Mouse (Mus musculus) stomach, embryonic 15.5 days (tissue): ENCODE data around the gene Qrich2. TPM values are rescaled to one million over a fixed set of nuclear protein-coding genes. Genes with fewer than 3 reads are reported as not detected.
A peak's percentile ranks its signal among the peaks of the same experiment; 100 is the strongest.

Source experiments
- ATAC-seq: fragments of 200-750 bp; cut with Nextera tagmentation; 2 replicates; pipeline ENCODE4 v1.8.0; 2017; ENCODE audit warnings: low read depth, moderate number of reproducible peaks, moderate TSS enrichment; ENCODE audit not compliant: insufficient read depth, low FRiP score
- H3K27ac ChIP-seq: fragments of 300-500 bp; sonication (generic); 2 replicates; pipeline ENCODE4 v1.5.1; 2015; ENCODE audit warnings: mild to moderate bottlenecking, inconsistent platforms
- H3K27me3 ChIP-seq: fragments of 300-500 bp; sonication (generic); replicated peaks from 2 replicates; pipeline ENCODE4 v1.6.1; 2015; ENCODE audit warnings: inconsistent platforms
- H3K36me3 ChIP-seq: fragments of 300-500 bp; sonication (generic); 2 replicates; pipeline ENCODE4 v1.6.1; 2015; ENCODE audit warnings: inconsistent platforms
- H3K4me1 ChIP-seq: fragments of 300-500 bp; sonication (generic); 2 replicates; pipeline ENCODE4 v1.6.1; 2015; ENCODE audit warnings: inconsistent platforms
- H3K4me2 ChIP-seq: fragments of 300-500 bp; sonication (generic); 2 replicates; pipeline ENCODE4 v1.6.1; 2015; ENCODE audit warnings: mild to moderate bottlenecking, inconsistent platforms
- H3K4me3 ChIP-seq: fragments of 300-500 bp; sonication (generic); replicated peaks from 2 replicates; pipeline ENCODE4 v1.5.1; 2015; ENCODE audit warnings: inconsistent platforms
- H3K9ac ChIP-seq: fragments of 300-500 bp; sonication (generic); 2 replicates; pipeline ENCODE4 v1.6.1; 2015; ENCODE audit warnings: inconsistent platforms
- H3K9me3 ChIP-seq: fragments of 300-500 bp; sonication (generic); 2 replicates; pipeline ENCODE4 v1.6.1; 2016; ENCODE audit warnings: inconsistent platforms
- WGBS: fragments of 180-500 bp; shearing (Covaris S2); methylation state at CpG from one replicate; pipeline ENCODE4 v1.1.7; 2015; 5-methylcytosine and 5-hydroxymethylcytosine counted together
- polyA plus RNA-seq: library from polyadenylated mRNA; unstranded; fragments of >200 nt; fragmentation: Nextera tagmentation; extraction: Ambion mirVana; gene quantifications from 2 replicates; pipeline ENCODE4 v1.2.1, GENCODE M21; 2015

Qrich2 gene
- polyA plus RNA-seq, 1 experiment from 2014 or later = 0.50 TPM

DNA sequence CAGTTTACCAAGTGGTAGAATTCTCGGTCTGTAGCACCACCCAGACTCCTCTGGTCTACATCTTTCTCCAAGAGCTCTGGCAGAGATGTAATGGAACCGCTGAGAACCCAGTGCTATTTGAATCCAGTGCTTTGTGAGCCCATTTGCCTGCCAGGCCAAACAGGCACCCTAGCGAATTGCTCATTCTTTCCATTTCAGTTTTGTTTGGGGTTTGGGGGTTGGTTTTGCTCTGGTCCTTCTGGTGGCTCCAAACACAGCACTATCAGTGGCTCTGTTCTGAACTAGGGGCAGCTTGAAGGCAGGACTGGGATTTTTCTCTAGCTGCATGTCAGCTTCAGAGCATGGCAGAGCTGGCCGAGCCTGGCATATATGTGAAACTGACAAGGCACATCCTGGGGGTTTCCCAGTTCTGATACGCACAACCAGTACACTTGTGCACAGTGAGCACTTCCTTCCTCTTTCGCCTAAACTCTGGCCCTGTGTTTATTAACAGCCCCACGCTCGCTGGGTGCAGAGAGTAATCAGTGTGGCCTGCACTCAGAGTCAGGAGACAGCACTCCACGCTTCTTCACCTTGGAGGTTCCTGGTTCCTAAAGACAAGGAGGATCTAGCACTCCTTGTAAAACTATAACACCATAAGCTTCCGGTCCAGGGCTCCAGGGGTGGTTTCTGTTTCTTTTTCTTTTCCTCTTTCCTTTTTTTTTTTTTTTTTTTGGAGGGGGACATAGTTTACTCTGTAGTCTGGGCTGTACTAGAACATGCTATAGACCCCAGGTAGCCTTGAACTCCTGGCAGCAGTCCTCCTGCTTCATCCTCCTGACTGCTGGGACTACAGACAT is 42.0 kb downstream of the Qrich2 start:
- Histone ChIP-seq H3K9ac (no peak overlapping the region), H3K27me3 (no peaks in the 10 kb centered on the region), H3K4me1 (peaks cover 1% of the 10 kb centered on the region; the same call in 1 of the 2 replicates), H3K4me2 (no peak overlapping the region), H3K4me3 (no peak overlapping the region), H3K27ac (peak overlapping the region; percentile 21; the same call in 1 of the 2 replicates), H3K36me3 (no peaks in the 10 kb centered on the region), H3K9me3 (no peaks in the 10 kb centered on the region)
- no peak for ATAC-seq
- 65% methylated on average over 10 of the region's 10 CpGs for WGBS

DNA sequence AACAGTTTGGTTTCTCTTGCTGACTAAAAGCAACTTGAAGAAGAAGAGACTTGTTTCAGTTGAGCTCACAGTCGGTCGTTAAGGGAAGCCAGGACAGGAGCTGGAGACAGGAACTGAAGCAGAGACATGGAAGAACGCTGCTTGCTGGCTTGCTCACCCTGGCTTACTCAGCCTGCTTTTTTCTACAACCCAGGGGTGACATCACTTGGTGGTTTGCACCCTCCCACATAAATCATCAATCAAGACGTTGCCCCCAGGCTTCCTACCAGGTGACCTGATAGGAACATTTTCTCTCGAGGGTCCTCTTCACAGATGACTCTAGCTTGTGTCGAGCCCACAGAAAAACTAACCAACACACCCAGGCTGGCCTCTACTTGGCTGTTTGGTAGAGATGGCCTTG is 42.8 kb downstream of the Qrich2 start:
- WGBS = 75% methylated on average over 6 of the region's 6 CpGs
- no peak overlapping the region for H3K4me2 ChIP-seq
- H3K27me3 ChIP-seq = no peaks in the 10 kb centered on the region
- H3K27ac ChIP-seq = no peak overlapping the region
- H3K4me3 ChIP-seq = no peak overlapping the region
- H3K9ac ChIP-seq = no peak overlapping the region
- H3K4me1 ChIP-seq = peaks cover 8% of the 10 kb centered on the region; the same call in 1 of the 2 replicates
- H3K36me3 ChIP-seq = no peaks in the 10 kb centered on the region
- H3K9me3 ChIP-seq = no peaks in the 10 kb centered on the region
- no peak for ATAC-seq

- no peak for ATAC-seq
- peaks cover 9% of the 10 kb centered on the region; the same call in 1 of the 2 replicates for H3K4me1 ChIP-seq
- no peak overlapping the region for H3K27ac ChIP-seq
- H3K9ac ChIP-seq = no peak overlapping the region
- WGBS = 91% methylated on average over 2 of the region's 2 CpGs
- H3K27me3 ChIP-seq = no peaks in the 10 kb centered on the region
- H3K4me2 ChIP-seq = no peak overlapping the region
- no peak overlapping the region for H3K4me3 ChIP-seq
- H3K9me3 ChIP-seq = no peaks in the 10 kb centered on the region
- no peaks in the 10 kb centered on the region for H3K36me3 ChIP-seq
Observed at GRCm38 (mm10) chr11:116422562-116422961, 43.5 kb downstream of the Qrich2 start.

DNA sequence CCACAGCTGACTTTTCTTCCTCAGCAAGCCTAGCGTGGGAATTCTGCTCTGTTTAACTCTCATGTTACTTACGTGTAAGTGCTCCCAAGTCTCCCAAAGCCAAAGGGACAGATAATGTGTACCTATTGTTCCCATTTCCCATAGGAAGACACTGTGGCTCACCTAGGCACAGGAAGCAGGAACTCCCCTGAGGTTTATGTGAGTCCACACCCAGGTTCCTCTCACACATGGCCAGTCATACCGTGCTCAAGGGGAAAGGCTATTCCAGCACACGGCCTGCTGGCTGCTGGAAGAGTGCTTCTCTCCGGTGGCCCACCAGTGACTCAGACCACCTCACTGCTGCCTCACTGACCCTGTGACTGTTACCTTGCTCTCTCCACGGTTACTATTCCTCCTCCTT is 44.9 kb downstream of the Qrich2 start:
- WGBS = 65% methylated on average over 6 of the region's 6 CpGs
- H3K9me3 ChIP-seq = no peaks in the 10 kb centered on the region
- ATAC-seq = no peak

GRCm38 (mm10) chr11:116418841-116419462 is 47.1 kb downstream of the Qrich2 start:
- no peak overlapping the region for H3K9ac ChIP-seq
- ATAC-seq = no peak

More for the DNA sequence above, 44.9 kb downstream of the Qrich2 start:
- no peak overlapping the region for H3K4me3 ChIP-seq
- no peaks in the 10 kb centered on the region for H3K36me3 ChIP-seq
- H3K27me3 ChIP-seq = no peaks in the 10 kb centered on the region
- no peak overlapping the region for H3K9ac ChIP-seq
- peaks cover 13% of the 10 kb centered on the region; the same call in 1 of the 2 replicates for H3K4me1 ChIP-seq
- no peak overlapping the region for H3K27ac ChIP-seq
- no peak overlapping the region for H3K4me2 ChIP-seq

GRCm38 (mm10) chr11:116418194-116418840 is 47.7 kb downstream of the Qrich2 start:
- Histone ChIP-seq H3K9me3 (no peaks in the 10 kb centered on the region), H3K4me3 (no peak overlapping the region), H3K4me1 (peaks cover 16% of the 10 kb centered on the region; the same call in 1 of the 2 replicates), H3K4me2 (no peak overlapping the region), H3K27me3 (no peaks in the 10 kb centered on the region), H3K9ac (no peak overlapping the region), H3K27ac (peak overlapping the region; percentile 54), H3K36me3 (no peaks in the 10 kb centered on the region)
- ATAC-seq = 0 out of 2 replicates have a peak, but pooled peaks have one; percentile 21
- 7% methylated on average over 2 of the region's 2 CpGs for WGBS

More at GRCm38 (mm10) chr11:116418841-116419462, 47.1 kb downstream of the Qrich2 start:
- no peaks in the 10 kb centered on the region for H3K9me3 ChIP-seq
- H3K27me3 ChIP-seq = no peaks in the 10 kb centered on the region
- peak overlapping the region; percentile 54 for H3K27ac ChIP-seq
- H3K4me3 ChIP-seq = no peak overlapping the region
- H3K36me3 ChIP-seq = no peaks in the 10 kb centered on the region
- H3K4me1 ChIP-seq = peaks cover 13% of the 10 kb centered on the region; the same call in 1 of the 2 replicates
- H3K4me2 ChIP-seq = no peak overlapping the region
- WGBS = 60% methylated on average over 6 of the region's 6 CpGs

DNA sequence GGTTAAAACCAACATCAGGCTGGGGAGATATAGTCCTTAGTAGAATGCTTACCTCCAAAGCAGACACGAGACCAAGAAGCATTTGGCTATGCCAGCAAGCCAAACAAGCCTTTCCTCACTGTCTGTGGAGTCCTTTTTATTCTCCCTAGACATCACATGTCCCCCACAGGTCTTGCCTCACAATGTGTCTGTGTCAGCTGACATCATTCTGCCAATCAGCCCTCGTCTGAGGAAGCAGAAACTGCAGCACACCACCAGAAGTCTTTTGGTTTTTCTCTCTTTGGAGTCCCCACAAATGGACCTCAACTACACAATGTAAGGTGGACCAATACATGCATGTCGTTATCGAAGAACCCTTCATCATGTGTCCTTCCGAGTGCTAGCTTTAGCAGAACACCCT is 49.0 kb downstream of the Qrich2 start:
- no peaks in the 10 kb centered on the region for H3K9me3 ChIP-seq
- no peaks in the 10 kb centered on the region for H3K27me3 ChIP-seq
- WGBS = 93% methylated on average over 5 of the region's 5 CpGs
- ATAC-seq = no peak
- H3K36me3 ChIP-seq = no peaks in the 10 kb centered on the region
- H3K4me1 ChIP-seq = peaks cover 22% of the 10 kb centered on the region
- H3K4me3 ChIP-seq = no peak overlapping the region
- no peak overlapping the region for H3K27ac ChIP-seq
- H3K4me2 ChIP-seq = no peak overlapping the region
- H3K9ac ChIP-seq = no peak overlapping the region

- WGBS = 67% methylated on average over 6 of the region's 6 CpGs
- H3K27ac ChIP-seq = no peak overlapping the region
Observed at GRCm38 (mm10) chr11:116416196-116416943, 49.7 kb downstream of the Qrich2 start.

DNA sequence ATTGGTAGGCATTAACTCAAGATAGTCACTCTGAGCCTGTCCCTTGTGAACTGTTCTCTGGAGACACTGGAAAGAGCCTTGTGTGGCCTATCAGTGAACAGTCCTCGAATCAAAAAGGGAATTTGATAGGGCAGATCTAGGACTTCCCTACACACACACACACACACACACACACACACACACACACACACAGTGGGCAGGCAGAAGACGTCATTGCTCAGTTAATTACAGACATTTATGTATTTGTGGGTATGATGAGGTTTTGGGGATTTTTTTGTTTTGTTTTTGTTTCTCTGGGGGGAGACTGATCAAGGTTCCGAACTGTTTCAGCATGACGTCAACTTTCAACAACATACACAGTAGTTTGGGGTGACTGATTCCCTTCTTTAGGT is 52.4 kb downstream of the Qrich2 start:
- H3K27me3 ChIP-seq = no peaks in the 10 kb centered on the region
- no peaks in the 10 kb centered on the region for H3K36me3 ChIP-seq
- 0 out of 2 replicates have a peak overlapping the region, but pooled peaks have one; percentile 54 for H3K27ac ChIP-seq
- no peak overlapping the region for H3K4me3 ChIP-seq
- H3K9me3 ChIP-seq = no peaks in the 10 kb centered on the region
- ATAC-seq = no peak; the same call in 1 of the 2 replicates
- WGBS = 78% methylated on average over 4 of the region's 4 CpGs
- peaks cover 19% of the 10 kb centered on the region for H3K4me1 ChIP-seq
- H3K4me2 ChIP-seq = peak overlapping the region; percentile 95
- no peak overlapping the region for H3K9ac ChIP-seq

More at GRCm38 (mm10) chr11:116416196-116416943, 49.7 kb downstream of the Qrich2 start:
- Histone ChIP-seq H3K4me1 (peaks cover 23% of the 10 kb centered on the region), H3K27me3 (no peaks in the 10 kb centered on the region), H3K4me3 (no peak overlapping the region), H3K9me3 (no peaks in the 10 kb centered on the region), H3K9ac (no peak overlapping the region), H3K4me2 (no peak overlapping the region), H3K36me3 (no peaks in the 10 kb centered on the region)
- no peak for ATAC-seq

DNA sequence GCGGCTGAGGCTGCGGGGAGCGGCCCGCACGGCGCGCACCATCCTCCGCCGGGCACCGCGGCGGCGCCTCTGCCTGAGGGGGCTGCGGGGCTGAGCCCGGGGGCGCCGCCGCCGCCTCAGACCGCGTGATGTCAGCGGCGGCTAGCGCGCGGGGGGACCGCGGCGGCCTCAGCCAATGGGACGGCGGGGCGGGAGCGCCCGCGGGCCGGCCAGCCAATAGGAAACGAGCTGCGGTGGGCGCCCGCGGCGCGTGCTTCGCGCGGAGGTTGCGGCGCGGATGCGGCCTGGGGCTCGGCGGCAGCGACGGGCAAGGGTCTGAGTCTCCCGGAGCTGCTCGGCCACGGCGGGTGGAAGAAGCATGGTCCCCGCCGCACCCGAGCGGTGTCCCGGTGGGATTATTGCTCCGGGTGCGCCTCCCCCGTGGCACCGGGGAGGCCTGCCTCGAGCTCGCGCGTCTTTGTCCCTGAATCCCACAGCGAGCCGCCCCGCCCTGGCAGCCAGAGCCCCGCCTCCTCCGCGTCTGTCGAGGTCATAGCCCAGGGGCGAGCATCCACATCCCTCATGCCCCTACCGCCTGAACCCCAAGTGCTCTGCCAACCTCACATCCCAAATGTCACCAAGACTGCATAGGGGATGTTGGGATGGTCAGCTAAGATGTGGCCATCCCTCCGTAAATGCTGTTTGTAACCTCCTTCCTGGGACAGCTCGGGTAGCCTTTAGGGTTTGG is 53.0 kb downstream of the Qrich2 start, which contains the start of gene Rnf157:
Rnf157 (minus strand) TSS at position 129 of the 727 bp plus-strand sequence.
- WGBS = 3% methylated on average over 52 of the region's 82 CpGs

More for the DNA sequence above, 53.0 kb downstream of the Qrich2 start, which contains the start of gene Rnf157:
- peak; percentile 90 for ATAC-seq
- Histone ChIP-seq H3K9me3 (no peaks in the 10 kb centered on the region), H3K27me3 (no peaks in the 10 kb centered on the region), H3K4me1 (peaks cover 14% of the 10 kb centered on the region), H3K4me2 (peak within 1 kb of the TSS; percentile 95), H3K27ac (peak within 1 kb of the TSS; percentile 54; the same call in 1 of the 2 replicates), H3K4me3 (peak within 1 kb of the TSS; percentile 74), H3K36me3 (no peaks in the 10 kb centered on the region), H3K9ac (peak within 1 kb of the TSS; percentile 65)
